Mouse (Mus musculus): ENCODE results near the gene Nprl3. TPM values are rescaled to one million over a fixed set of nuclear protein-coding genes. Genes with fewer than 3 reads are reported as not detected.
"Not testable (repeated sequence)": the region's sequence is repeated elsewhere in the genome, so short reads cannot be mapped to it uniquely, and the experiment has no call there.

Gene Nprl3
- polyA plus RNA-seq, 1 experiment from 2014 or later: 51.4 TPM

DNA sequence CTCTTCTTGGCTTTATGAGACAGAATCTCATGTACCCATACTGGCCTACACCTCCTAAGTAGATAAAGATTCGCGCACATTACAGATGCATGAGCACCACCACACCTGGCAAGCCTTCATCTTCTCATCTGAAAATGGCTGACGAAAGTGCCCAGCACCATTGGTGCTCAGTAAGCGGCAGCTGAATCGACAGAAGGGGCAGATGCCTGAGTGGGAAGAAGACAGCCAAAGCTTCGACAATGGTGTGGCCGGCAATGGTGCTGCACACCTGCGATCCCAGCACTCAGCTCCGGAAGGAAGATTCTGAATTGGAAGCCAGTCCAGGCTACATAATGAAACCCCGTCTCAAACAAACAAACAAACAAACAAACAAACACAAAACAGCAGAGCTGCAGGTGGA is 48.2 kb downstream of the Nprl3 start:
- H3K36me3 ChIP-seq: no peaks in the 10 kb centered on the region
- H3K4me1 ChIP-seq: peaks cover 30% of the 10 kb centered on the region
- H3K9ac ChIP-seq (replicated peaks): no peak overlapping the region
- no peak for ATAC-seq (replicated peaks)
- peaks cover 27% of the 10 kb centered on the region for H3K27me3 ChIP-seq
- no peak overlapping the region for H3K4me3 ChIP-seq
- 88% methylated on average over 10 of the region's 10 CpGs for WGBS
- no peaks in the 10 kb centered on the region for H3K9me3 ChIP-seq
- no peak overlapping the region for H3K4me2 ChIP-seq (replicated peaks)
- H3K27ac ChIP-seq (replicated peaks): no peak overlapping the region

DNA sequence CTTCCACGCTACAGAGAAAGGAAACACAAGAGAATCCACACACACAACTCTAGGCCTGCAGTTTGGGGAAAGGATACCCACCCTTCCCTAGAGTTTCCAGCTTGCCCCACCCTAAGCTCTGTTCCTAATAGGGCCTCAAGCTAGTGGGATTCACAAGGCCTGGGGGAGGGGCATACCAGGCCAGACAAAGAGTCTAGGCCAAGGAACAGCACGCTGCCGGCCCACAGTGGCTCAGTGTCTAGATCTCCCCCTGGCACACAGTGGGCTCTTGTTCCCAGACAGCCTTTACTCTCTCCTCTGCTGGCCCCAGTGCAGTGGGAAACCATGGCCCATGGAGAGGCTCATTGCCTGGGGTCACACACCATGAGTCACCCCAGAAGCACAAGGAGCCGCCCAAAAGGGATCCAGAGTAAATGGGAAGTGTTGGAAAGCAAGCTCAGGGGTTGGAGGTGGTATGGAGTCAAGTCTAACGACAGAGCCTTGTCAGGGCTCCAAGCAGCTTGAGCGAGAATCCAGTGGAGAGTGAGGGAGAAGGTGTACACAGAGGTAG is 48.9 kb downstream of the Nprl3 start:
- WGBS: 45% methylated on average over 6 of the region's 6 CpGs
- no peak overlapping the region for H3K9ac ChIP-seq (replicated peaks)

DNA sequence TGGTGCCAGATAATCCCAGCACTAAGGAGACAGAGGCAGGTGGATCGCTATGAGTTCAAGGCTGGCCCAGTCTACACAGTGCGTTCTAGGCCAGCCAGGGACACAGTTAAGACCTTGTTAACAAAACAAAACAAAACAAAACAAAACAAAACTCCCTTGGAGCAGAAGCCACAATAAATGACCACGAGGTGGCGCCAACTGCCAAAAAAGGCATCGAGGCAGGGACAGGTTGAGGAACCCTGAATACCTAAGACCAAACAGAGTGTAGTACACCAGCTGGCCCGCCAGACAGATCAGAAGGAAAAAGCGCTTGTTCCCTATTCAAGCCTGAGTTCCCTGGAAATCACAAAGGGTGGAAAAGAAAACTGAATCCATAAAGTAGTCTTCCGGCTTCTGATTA is 50.7 kb downstream of the Nprl3 start:
- 0 out of 2 replicates have a peak overlapping the region, but pooled peaks have one; percentile 31 for H3K27ac ChIP-seq (replicated peaks)
- no peaks in the 10 kb centered on the region; the same call in 1 of the 2 replicates for H3K36me3 ChIP-seq
- H3K4me2 ChIP-seq (replicated peaks): no peak overlapping the region
- H3K4me3 ChIP-seq: no peak overlapping the region
- H3K9me3 ChIP-seq: no peaks in the 10 kb centered on the region
- no peak overlapping the region for H3K9ac ChIP-seq (replicated peaks)
- H3K4me1 ChIP-seq: peaks cover 18% of the 10 kb centered on the region
- H3K27me3 ChIP-seq: peaks cover 10% of the 10 kb centered on the region; the same call in 1 of the 2 replicates
- WGBS: 16% methylated on average over 8 of the region's 8 CpGs
- ATAC-seq (replicated peaks): peak; percentile 49; the same call in 1 of the 2 replicates

More for the DNA sequence above, 48.9 kb downstream of the Nprl3 start:
- Histone ChIP-seq H3K4me2 (replicated peaks) (no peak overlapping the region), H3K4me3 (no peak overlapping the region), H3K36me3 (no peaks in the 10 kb centered on the region), H3K9me3 (no peaks in the 10 kb centered on the region), H3K27me3 (peaks cover 25% of the 10 kb centered on the region), H3K4me1 (peaks cover 29% of the 10 kb centered on the region), H3K27ac (replicated peaks) (no peak overlapping the region)
- ATAC-seq (replicated peaks): no peak

DNA sequence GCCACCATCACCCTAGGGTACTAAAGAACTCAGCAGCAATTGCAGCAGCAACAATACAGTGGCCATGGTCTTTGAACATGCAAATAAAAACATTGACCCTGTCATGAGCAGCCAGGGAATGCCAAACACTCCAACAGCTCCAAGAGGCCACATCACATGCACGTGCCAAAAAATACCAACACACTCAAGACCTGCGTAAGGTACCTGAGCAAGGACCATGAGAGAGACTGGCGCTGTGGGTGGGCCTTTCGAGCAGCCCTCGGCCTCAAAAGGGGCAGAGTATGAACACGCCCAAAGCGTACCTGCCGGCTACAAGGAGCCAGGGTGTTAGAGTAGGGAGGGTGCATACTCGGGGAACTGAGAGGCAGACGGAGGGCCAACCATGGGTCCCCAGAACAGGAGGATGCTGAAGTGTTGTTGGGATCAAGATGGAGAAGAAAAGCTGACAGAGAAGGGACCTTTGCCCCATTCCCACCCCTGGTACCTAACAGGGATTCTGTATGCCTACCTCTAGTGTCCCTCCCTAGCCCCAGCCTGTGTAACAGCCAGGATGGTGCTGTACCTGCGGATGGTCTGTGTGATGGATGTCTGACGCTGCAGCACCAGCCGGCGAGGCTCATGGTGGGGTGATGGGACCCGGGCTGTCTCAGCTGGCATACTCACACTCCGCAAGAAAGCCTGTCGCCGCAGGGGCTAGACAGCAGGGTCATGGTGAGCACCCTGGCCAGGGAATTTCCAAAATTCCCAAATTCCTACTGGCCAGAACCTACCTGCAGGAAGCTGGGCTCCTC is 51.9 kb downstream of the Nprl3 start:
- Histone ChIP-seq H3K4me2 (replicated peaks) (no peak overlapping the region), H3K27me3 (0 out of 2 replicates have a peak, but pooled peaks cover under 1% of the 10 kb centered on the region), H3K4me3 (no peak overlapping the region), H3K9me3 (no peaks in the 10 kb centered on the region), H3K4me1 (0 out of 2 replicates have a peak, but pooled peaks cover 8% of the 10 kb centered on the region), H3K36me3 (no peaks in the 10 kb centered on the region; the same call in 1 of the 2 replicates), H3K9ac (replicated peaks) (no peak overlapping the region), H3K27ac (replicated peaks) (no peak overlapping the region)
- ATAC-seq (replicated peaks): no peak
- WGBS: 92% methylated on average over 18 of the region's 18 CpGs

DNA sequence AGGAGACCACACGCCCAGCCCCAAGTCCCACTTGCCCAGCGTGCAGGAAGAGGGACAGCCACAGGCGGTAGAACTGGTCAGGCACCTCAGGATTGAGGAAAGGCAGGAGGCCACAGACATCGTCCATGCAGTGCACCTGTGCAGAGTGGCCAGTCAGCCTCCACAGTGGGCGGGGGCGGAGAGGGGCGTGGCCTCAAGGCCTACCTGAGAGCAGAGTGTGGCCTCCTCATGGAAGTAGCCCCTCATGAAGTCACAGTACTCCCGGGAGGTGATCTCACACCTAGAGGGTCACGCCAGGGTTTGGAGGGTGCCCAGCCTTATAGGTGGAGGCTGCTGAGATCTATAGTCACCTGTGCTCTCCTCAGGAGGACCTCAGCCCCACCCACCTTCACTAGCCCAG is 56.9 kb downstream of the Nprl3 start:
- WGBS: 89% methylated on average over 9 of the region's 9 CpGs
- ATAC-seq (replicated peaks): no peak
- H3K36me3 ChIP-seq: peaks cover 15% of the 10 kb centered on the region; the same call in 1 of the 2 replicates

DNA sequence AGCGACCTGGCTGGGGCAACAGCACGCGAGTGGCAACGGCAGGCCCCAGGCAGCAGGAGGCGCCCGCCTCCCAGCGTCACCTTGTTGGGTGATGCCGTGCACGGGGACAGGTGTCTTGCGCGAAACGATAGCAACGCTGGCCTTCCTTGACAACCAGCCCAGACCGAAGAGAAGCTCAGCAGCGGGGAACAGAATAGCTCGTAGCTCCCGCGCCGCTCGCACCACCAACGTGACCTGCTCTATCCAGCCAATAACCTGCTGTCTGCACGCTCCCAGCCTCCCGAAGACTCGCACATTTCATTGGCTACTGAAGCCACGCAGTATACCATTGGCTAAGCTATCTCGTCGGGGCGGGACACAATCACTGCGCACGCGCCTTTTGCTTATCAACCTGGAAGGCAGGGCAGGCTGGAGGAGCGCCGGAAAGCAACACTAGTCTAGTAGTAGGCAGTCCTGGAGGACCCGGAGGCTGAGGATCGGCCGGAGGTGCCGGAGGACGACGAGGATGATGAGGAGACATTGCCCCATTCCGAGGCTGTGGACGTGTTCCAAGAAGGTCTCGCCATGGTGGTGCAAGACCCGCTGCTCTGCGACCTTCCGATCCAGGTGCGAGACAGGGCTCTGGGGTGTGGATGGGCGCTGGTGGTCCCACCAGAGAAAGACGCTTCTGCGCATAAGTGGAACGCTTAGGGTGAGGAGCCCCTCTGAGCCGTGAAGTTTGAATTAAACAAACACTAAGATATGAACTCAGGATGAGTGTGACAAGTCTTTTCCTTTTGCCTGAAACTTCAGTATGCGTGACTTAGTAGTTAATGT is 62.2 kb downstream of the Nprl3 start, which contains the start of gene Snrnp25:
Snrnp25 (plus strand) TSS at position 358 of the 816 bp plus-strand sequence.
- Histone ChIP-seq H3K27me3 (no peaks in the 10 kb centered on the region), H3K4me2 (replicated peaks) (peak within 1 kb of the TSS; percentile 73), H3K36me3 (peaks cover 15% of the 10 kb centered on the region; the same call in 1 of the 2 replicates), H3K27ac (replicated peaks) (peak within 1 kb of the TSS; percentile 53), H3K4me1 (peaks cover 11% of the 10 kb centered on the region), H3K9ac (replicated peaks) (peak within 1 kb of the TSS; percentile 72), H3K9me3 (no peaks in the 10 kb centered on the region), H3K4me3 (peak within 1 kb of the TSS; percentile 65)
- peak; percentile 100 for ATAC-seq (replicated peaks)
- under 1% methylated on average over 52 of the region's 52 CpGs for WGBS

More for the DNA sequence above, 56.9 kb downstream of the Nprl3 start:
- Histone ChIP-seq H3K27ac (replicated peaks) (no peak overlapping the region), H3K4me3 (no peak overlapping the region), H3K9ac (replicated peaks) (no peak overlapping the region), H3K9me3 (no peaks in the 10 kb centered on the region), H3K4me2 (replicated peaks) (no peak overlapping the region), H3K4me1 (peaks cover 6% of the 10 kb centered on the region), H3K27me3 (no peaks in the 10 kb centered on the region)

DNA sequence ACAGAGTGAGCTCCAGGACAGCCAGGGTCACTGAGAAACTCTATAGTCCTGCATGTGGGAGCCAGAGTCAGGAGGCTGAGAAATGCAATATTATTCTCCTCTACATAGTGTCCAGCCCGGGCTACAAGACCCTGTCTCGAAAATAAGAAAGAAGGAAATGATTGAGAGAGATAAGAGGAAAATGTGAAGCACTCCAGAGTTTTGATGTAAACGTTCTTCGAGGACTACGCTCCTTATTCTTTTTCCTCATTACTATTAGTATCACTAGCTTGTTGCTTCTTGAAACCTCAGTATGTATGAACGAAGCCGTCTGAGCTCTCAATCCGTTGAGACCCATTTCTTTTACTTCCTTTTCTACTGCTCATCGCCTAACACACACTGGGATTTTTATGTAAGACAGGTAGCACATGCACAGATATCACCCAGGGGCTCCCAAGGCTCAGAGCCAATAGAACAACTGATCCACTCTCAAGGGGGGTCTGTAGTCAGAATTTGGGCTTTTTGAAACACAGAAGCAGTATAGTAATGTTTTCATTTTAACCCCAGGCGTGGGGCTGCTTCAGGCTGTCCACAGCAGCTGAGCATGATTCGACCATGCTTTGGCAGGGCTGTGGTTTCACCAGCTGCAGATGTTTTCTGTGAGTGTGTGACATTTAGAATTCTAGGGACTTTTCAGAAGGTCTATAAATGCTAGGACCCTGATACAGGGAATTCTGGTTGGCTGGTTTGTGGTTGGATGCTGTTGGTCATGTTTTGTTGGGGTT is 65.4 kb downstream of the Nprl3 start:
- Histone ChIP-seq H3K4me1 (peaks cover 11% of the 10 kb centered on the region), H3K9me3 (no peaks in the 10 kb centered on the region), H3K27ac (replicated peaks) (no peak overlapping the region), H3K4me3 (no peak overlapping the region), H3K27me3 (no peaks in the 10 kb centered on the region), H3K4me2 (replicated peaks) (no peak overlapping the region), H3K36me3 (no peaks in the 10 kb centered on the region), H3K9ac (replicated peaks) (no peak overlapping the region)
- WGBS: 81% methylated on average over 11 of the region's 11 CpGs
- ATAC-seq (replicated peaks): no peak

DNA sequence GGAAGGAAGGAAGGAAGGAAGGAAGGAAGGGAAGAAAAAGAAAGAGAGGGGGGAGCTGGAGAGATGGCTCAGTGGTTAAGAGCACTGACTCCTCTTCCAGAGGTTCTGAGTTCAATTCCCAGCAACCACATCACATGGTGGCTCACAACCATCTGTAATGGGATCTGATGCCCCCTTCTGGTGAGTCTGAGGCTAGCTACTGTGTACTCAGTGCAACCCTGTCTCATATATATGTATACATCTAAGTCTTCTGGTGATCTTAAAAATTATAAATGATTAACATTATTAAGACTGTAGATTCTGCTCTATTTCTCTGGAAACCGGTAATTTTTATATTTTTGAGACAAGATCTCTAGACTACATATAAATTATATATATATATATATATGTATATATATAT is 66.5 kb downstream of the Nprl3 start:
- not testable (repeated sequence) for H3K36me3 ChIP-seq; H3K9me3 ChIP-seq; H3K9ac ChIP-seq (replicated peaks); H3K4me1 ChIP-seq; H3K4me2 ChIP-seq (replicated peaks); H3K27me3 ChIP-seq; H3K4me3 ChIP-seq; H3K27ac ChIP-seq (replicated peaks); ATAC-seq (replicated peaks)
- 77% methylated on average over 1 of the region's 1 CpGs for WGBS

DNA sequence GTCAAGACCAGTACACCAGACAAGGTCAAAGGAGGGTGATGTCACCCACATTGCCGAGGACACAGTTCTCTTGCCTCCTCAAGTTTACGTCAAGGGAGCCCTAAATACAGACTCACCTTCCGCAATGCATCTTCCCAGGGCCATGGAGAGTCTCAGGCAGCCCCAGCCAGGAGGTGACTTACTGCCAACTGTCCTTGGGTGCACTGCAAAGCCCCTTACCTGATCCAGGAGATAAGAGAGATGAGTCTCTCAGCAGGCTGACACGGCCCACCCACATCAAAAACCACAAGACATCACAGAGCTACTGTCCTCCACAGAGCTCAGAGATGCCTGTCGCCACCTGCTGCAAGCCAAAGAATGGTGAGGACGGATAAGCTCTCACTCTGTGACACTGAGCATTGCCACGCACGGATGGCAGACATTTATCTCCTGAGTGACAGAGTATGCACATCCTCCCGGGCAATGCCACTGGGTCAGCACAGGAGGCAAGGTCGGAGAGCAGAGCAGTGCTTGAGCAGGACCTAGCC is 67.4 kb downstream of the Nprl3 start, which contains the start of gene Il9r:
Il9r (minus strand) TSS at position 205 of the 527 bp plus-strand sequence.
- H3K4me2 ChIP-seq (replicated peaks): no peak within 1 kb of the TSS
- ATAC-seq (replicated peaks): no peak
- H3K27me3 ChIP-seq: no peaks in the 10 kb centered on the region
- no peaks in the 10 kb centered on the region for H3K9me3 ChIP-seq
- H3K4me3 ChIP-seq: no peak within 1 kb of the TSS
- no peak within 1 kb of the TSS for H3K27ac ChIP-seq (replicated peaks)
- no peaks in the 10 kb centered on the region for H3K36me3 ChIP-seq
- no peak within 1 kb of the TSS for H3K9ac ChIP-seq (replicated peaks)
- WGBS: 85% methylated on average over 10 of the region's 10 CpGs
- peaks cover 3% of the 10 kb centered on the region; the same call in 1 of the 2 replicates for H3K4me1 ChIP-seq

DNA sequence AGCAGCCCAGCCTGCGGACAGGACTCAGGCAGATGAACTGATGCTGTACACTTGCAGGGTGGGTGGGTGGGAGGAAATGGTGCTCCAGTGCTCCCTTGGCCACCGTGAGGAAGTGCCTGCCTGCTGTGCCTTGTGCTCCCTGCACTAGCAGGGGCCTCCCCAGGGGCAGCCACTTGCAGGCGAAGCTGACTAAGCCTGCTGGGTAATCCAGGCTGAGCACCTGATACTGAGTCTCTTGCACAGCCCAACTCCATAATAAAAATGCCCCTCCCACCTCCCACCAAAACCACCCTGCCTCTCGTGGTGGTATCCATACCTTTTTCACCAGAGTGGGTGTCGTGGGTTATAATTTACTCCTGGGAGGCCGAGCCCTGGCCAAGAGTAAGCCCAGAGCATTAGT is 68.3 kb downstream of the Nprl3 start:
- H3K4me3 ChIP-seq: no peak overlapping the region
- H3K9me3 ChIP-seq: no peaks in the 10 kb centered on the region
- no peak overlapping the region for H3K27ac ChIP-seq (replicated peaks)
- no peaks in the 10 kb centered on the region for H3K4me1 ChIP-seq
- H3K9ac ChIP-seq (replicated peaks): no peak overlapping the region
- no peak overlapping the region for H3K4me2 ChIP-seq (replicated peaks)
- 39% methylated on average over 6 of the region's 6 CpGs for WGBS
- no peak for ATAC-seq (replicated peaks)
- H3K27me3 ChIP-seq: no peaks in the 10 kb centered on the region
- no peaks in the 10 kb centered on the region for H3K36me3 ChIP-seq

DNA sequence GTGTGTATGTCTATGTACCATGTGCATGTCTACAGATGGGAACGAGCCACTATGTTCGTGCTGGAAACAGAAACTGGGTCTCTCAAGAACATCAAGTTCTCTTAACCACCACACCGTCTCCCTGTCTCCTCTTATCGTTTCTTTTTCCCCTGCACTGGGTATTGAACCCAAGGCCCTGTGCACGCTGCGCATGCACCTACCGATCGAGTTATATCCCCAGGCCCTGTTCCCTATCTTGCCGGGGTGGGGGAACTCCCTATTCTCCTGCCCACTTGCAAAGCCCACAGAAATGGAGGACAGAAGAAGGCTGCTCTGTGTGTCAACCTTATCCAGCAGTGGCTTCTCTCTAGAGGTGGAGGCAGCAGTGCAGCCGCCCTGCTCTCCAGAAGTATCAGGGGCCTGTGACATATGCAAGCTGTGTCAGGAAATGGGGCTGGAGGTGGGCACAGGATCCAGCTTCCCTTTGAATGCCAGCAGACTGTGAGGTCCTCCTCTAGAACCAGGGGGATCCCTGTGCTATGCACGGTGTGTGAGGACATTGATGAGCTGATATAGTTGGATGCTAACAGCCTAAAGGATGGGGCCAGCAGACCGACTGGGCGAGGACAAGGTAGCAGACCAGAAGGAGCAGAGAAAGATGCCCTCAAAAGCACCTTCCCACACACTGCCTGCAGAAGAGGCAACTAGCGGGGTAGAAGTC is 69.1 kb downstream of the Nprl3 start:
- H3K9me3 ChIP-seq: no peaks in the 10 kb centered on the region
- no peaks in the 10 kb centered on the region for H3K27me3 ChIP-seq
- H3K4me2 ChIP-seq (replicated peaks): no peak overlapping the region
- ATAC-seq (replicated peaks): no peak
- no peaks in the 10 kb centered on the region for H3K36me3 ChIP-seq
- H3K9ac ChIP-seq (replicated peaks): no peak overlapping the region
- H3K4me1 ChIP-seq: no peaks in the 10 kb centered on the region
- H3K4me3 ChIP-seq: no peak overlapping the region
- H3K27ac ChIP-seq (replicated peaks): no peak overlapping the region
- WGBS: 72% methylated on average over 14 of the region's 14 CpGs
